Mouse (Mus musculus): ENCODE data around the gene Cdiptos. TPM values are rescaled to one million over a fixed set of nuclear protein-coding genes. Genes with fewer than 3 reads are reported as not detected.

Gene Cdiptos
- total and polyA plus RNA-seq, 3 experiments: 0.47 to 0.97 TPM; not detected in 1

- peaks cover 22% of the 10 kb centered on the region for H3K79me2 ChIP-seq (replicated peaks; ENCODE audit: control insufficient read depth, extremely low read depth, insufficient read depth, poor library complexity, severe bottlenecking)
- no peaks in the 10 kb centered on the region for H3K27me3 ChIP-seq (replicated peaks)
- no peak for DNase-seq (ENCODE audit: extremely low read depth)
- peaks cover 19 to 63% of the 10 kb centered on the region in 2 experiments for H3K4me1 ChIP-seq (ENCODE audit: control insufficient read depth in 1 of 2, insufficient read depth in 2 of 2)
- H3K4me2 ChIP-seq (ENCODE audit: insufficient read depth, low read depth, poor library complexity, severe bottlenecking): no peak within 1 kb of the TSS
- TF ChIP-seq POLR2A (IDR thresholded peaks at IDR 0.05; ENCODE audit: low read depth, low read length): peak; percentile 22
- TF ChIP-seq SIN3A (IDR thresholded peaks at IDR 0.05; ENCODE audit: low read length): no peak
- TF ChIP-seq POLR2AphosphoS2 (IDR thresholded peaks at IDR 0.05; ENCODE audit: low read depth, low read length): peak; percentile 84
- H3K9ac ChIP-seq (ENCODE audit: insufficient read depth, low read depth): no peak within 1 kb of the TSS
- in situ Hi-C loops (cut with MboI; ENCODE audit: low pct_ligation_motif_present, low pct_unique_long_range_greater_than_20kb, low sequenced_read_pairs) (loop anchor here (5.0 kb wide), 1 partner anchor 134 kb away; no protein-coding TSS in a partner anchor), dilution Hi-C loops (cut with MboI; ENCODE audit: extremely low pct_ligation_motif_present, extremely low pct_unique_long_range_greater_than_20kb, low sequenced_read_pairs) (no loop called here)
- peaks cover 20 to 59% of the 10 kb centered on the region in 2 experiments for H3K36me3 ChIP-seq (replicated peaks in 1 of 2; ENCODE audit: control insufficient read depth in 1 of 2, insufficient read depth in 1 of 2, low read length in 1 of 2)
- H3K4me3 ChIP-seq (replicated peaks in 1 of 3; ENCODE audit: low read depth in 2 of 3, low read length in 2 of 3, poor library complexity in 1 of 3): no peak within 1 kb of the TSS
- H3K9me3 ChIP-seq (replicated peaks; ENCODE audit: low read length): no peaks in the 10 kb centered on the region
- no peak within 1 kb of the TSS for H3K27ac ChIP-seq (ENCODE audit: insufficient read depth, low read depth)
Measured at GRCm38 (mm10) chr7:127020901-127021562, 45.1 kb upstream of the Cdiptos start, which contains the start of the genes Gm42742 and Prrt2. Gene Gm42742, minus strand, starts transcription at chr7:127021097. Gene Prrt2, minus strand, starts transcription at chr7:127021211.

DNA sequence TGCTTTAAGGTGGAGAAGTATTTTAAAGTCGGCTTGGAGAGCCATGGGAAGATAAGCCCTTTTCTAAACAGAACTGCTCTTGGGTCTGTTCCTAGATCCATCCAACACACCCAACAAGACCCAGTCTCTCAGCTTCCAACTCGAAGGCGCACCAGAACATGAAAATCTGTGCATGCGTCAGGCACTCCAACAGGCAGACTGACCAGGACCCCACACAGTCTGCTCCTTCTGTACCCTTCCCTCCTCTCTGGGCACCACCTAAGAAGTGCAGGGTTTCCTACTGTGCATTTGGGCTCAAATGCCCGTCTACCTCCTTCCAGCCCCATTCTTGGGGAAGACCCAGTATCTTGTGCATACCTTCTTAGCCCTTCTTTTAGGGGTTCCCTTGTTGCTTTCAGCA, 44.6 kb upstream of the Cdiptos start:
- peaks cover 21% of the 10 kb centered on the region for H3K79me2 ChIP-seq (replicated peaks; ENCODE audit: control insufficient read depth, extremely low read depth, insufficient read depth, poor library complexity, severe bottlenecking)
- no peak overlapping the region for H3K4me3 ChIP-seq (replicated peaks in 1 of 3; ENCODE audit: low read depth in 2 of 3, low read length in 2 of 3, poor library complexity in 1 of 3)
- no peaks in the 10 kb centered on the region for H3K27me3 ChIP-seq (replicated peaks)
- no peak overlapping the region for H3K9ac ChIP-seq (ENCODE audit: insufficient read depth, low read depth)
- TF ChIP-seq MEF2A (IDR thresholded peaks at IDR 0.05; ENCODE audit: borderline replicate concordance, low read depth, low read length) (no peak), USF2 (conservative IDR thresholded peaks at IDR 0.05; ENCODE audit: low read depth, low read length) (no peak), BHLHE40 (IDR thresholded peaks at IDR 0.05; ENCODE audit: low read depth, low read length) (no peak), MAX (IDR thresholded peaks at IDR 0.05; ENCODE audit: low read length) (no peak), MXI1 (IDR thresholded peaks at IDR 0.05; ENCODE audit: low read depth, low read length) (no peak), NELFE (IDR thresholded peaks at IDR 0.05; ENCODE audit: low read depth, low read length) (no peak), IRF4 (IDR thresholded peaks at IDR 0.05; ENCODE audit: low read depth, low read length) (no peak)
- H3K4me2 ChIP-seq (ENCODE audit: insufficient read depth, low read depth, poor library complexity, severe bottlenecking): no peak overlapping the region
- dilution Hi-C loops (cut with MboI; ENCODE audit: extremely low pct_ligation_motif_present, extremely low pct_unique_long_range_greater_than_20kb, low sequenced_read_pairs): no loop called here
- no peak overlapping the region for H3K27ac ChIP-seq (ENCODE audit: insufficient read depth, low read depth)
- peaks cover 20 to 63% of the 10 kb centered on the region in 2 experiments for H3K36me3 ChIP-seq (replicated peaks in 1 of 2; ENCODE audit: control insufficient read depth in 1 of 2, insufficient read depth in 1 of 2, low read length in 1 of 2)
- in situ Hi-C loops (cut with MboI; ENCODE audit: low pct_ligation_motif_present, low pct_unique_long_range_greater_than_20kb, low sequenced_read_pairs): loop anchor here (5.0 kb wide), 1 partner anchor 133 kb away; no protein-coding TSS in a partner anchor
- DNase-seq (ENCODE audit: extremely low read depth): no peak
- H3K9me3 ChIP-seq (replicated peaks; ENCODE audit: low read length): no peaks in the 10 kb centered on the region
- H3K4me1 ChIP-seq (ENCODE audit: control insufficient read depth in 1 of 2, insufficient read depth in 2 of 2): peaks cover 21 to 67% of the 10 kb centered on the region in 2 experiments

DNA sequence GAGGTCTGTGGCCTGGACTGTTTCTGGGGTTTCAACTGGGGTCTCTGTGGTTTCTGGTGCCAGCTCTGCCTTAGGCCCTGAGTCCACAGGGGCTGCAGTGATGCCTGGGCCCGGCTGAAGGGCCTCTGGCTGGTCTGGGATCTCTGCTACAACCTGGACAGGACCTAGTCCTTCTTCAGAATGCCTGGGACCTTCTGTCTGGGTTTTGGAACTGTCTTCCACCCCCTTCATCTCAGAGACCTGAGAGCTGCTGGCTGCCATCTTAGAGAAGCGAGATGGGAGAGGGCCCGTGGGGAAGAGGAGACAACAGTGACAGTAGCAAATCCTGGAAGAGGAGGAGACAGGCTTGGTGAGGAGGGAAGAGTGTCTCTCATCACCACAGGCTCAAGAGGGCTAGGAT, 44.1 kb upstream of the Cdiptos start:
- no peak overlapping the region for H3K9ac ChIP-seq (ENCODE audit: insufficient read depth, low read depth)
- H3K79me2 ChIP-seq (replicated peaks; ENCODE audit: control insufficient read depth, extremely low read depth, insufficient read depth, poor library complexity, severe bottlenecking): peaks cover 19% of the 10 kb centered on the region
- H3K9me3 ChIP-seq (replicated peaks; ENCODE audit: low read length): no peaks in the 10 kb centered on the region
- no peak overlapping the region for H3K27ac ChIP-seq (ENCODE audit: insufficient read depth, low read depth)
- H3K4me1 ChIP-seq (ENCODE audit: control insufficient read depth in 1 of 2, insufficient read depth in 2 of 2): peaks cover 26 to 72% of the 10 kb centered on the region in 2 experiments
- dilution Hi-C loops (cut with MboI; ENCODE audit: extremely low pct_ligation_motif_present, extremely low pct_unique_long_range_greater_than_20kb, low sequenced_read_pairs): no loop called here
- H3K27me3 ChIP-seq (replicated peaks): no peaks in the 10 kb centered on the region
- no peak for TF ChIP-seq MAX (IDR thresholded peaks at IDR 0.05; ENCODE audit: low read length)
- H3K36me3 ChIP-seq (replicated peaks in 1 of 2; ENCODE audit: control insufficient read depth in 1 of 2, insufficient read depth in 1 of 2, low read length in 1 of 2): peaks cover 21 to 65% of the 10 kb centered on the region in 2 experiments
- no peak overlapping the region for H3K4me3 ChIP-seq (replicated peaks in 1 of 3; ENCODE audit: low read depth in 2 of 3, low read length in 2 of 3, poor library complexity in 1 of 3)
- in situ Hi-C loops (cut with MboI; ENCODE audit: low pct_ligation_motif_present, low pct_unique_long_range_greater_than_20kb, low sequenced_read_pairs): loop anchor here (5.0 kb wide), 1 partner anchor 133 kb away; no protein-coding TSS in a partner anchor
- no peak overlapping the region for H3K4me2 ChIP-seq (ENCODE audit: insufficient read depth, low read depth, poor library complexity, severe bottlenecking)
- no peak for DNase-seq (ENCODE audit: extremely low read depth)
